Mouse (Mus musculus) T-cell, adult 2 months (primary cell): ENCODE data around the gene Spata46.

ENCODE experiments used
- DNase-seq: peaks from one replicate; pipeline ENCODE4 v3.0.0; 2022; ENCODE audit warnings: low spot score

The Spata46 gene

DNA sequence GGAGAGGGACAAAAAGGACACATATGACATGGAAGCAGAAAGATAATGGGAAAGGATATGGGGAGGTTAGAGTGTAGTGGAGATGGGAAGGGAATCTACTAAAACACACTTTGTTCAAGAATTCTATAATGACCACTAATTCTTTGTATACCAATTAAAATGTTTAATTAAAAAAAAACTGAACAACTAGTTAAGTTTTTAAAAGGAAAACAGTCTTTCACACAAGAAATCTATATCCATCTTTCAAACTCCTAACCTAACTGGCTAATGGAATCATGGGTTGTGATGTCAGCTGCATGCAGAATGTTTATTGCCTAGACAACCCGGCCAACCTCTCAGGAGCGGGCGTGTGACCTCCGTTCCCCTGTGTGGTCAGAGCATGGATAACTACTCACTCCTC lies at the start of gene Spata46:
Gene Spata46, plus strand, starts transcription at position 301 of the 400 bp plus-strand sequence.
- DNase-seq: no peak

GRCm38 (mm10) chr1:170270281-170270680 lies 38.3 kb upstream of the Spata46 start:
- DNase-seq: no peak

DNA sequence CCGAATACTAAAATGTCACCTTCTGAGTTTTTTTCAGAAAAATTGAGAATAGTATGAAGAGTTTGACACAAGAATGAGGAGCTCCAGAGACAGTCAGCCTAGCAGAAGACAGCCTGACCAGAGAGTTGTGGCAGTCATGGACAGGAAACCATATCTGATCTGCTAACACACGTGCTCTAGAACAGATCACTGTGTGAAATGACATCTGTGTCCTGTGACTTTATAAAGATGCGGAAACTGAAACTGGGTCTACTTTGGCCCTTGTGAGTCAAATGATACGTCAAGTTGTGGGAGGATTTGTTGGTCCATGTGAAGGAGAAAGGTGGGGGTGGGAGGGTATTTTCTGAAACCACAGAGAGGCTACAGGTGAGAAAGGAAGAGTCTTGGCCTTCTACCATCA lies 37.9 kb upstream of the Spata46 start:
- no peak for DNase-seq

GRCm38 (mm10) chr1:170273252-170273651 lies 35.4 kb upstream of the Spata46 start:
- DNase-seq: no peak

DNA sequence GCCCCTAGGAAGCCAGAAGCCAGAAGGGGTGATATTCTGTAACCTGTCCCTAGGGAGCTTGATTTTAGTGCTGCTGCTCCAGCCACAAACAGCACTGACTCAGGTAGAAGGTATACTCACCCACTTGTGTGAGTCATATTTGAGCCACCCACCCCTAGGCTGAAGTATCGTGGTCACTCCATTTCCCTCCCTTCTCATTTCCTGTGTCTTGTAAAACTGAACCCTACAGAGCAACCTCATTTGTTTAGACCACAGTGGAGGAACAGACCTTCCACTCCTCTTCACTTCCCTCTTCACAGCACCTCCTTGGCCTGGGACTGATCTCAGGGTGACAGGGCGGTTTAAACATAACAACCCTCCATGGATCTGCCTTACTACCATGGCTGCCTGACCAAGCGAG lies 31.6 kb upstream of the Spata46 start, which contains the start of gene Sh2d1b1:
Gene Sh2d1b1, plus strand, starts transcription at position 305 of the 400 bp plus-strand sequence.
- DNase-seq: no peak

DNA sequence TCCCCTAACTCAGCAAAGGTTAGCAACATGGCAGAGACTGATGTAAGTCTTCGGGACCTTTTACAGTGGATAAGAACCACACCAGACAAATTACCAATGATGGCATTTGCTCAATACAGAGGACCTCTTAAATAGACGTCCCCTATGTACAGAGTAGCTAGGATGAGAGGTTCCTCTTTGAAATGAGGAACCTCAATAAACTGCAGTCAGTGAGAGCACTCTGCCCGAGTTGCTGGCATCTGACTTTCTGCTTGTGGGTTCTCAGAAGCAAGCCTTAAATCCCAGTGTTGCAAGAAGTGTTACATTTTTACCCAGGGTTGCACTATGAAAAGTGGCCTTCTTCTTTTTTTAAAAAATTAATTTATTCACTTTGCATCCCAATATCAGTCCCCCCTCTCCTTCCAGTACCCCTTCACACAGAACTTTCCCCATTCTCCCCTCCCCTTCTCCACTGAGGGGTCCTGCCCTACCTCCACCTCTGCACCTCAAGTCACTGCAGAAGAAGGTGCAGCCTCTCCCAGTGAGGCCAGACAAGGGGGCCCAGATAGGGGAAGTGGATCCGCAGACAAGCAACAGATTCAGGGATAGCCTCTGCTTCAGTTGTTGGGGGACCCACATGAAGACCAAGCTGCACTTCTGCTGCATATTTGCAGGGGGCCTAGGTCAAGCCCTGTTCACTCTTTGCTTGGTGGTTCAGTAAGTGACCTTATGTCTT lies 26.0 kb upstream of the Spata46 start:
- no peak for DNase-seq

GRCm38 (mm10) chr1:170292239-170292951 lies 16.2 kb upstream of the Spata46 start:
- DNase-seq: no peak

- no peak for DNase-seq
Measured at GRCm38 (mm10) chr1:170293257-170293656, 15.3 kb upstream of the Spata46 start.

- no peak for DNase-seq
Measured at GRCm38 (mm10) chr1:170294786-170295570, 13.6 kb upstream of the Spata46 start.

DNA sequence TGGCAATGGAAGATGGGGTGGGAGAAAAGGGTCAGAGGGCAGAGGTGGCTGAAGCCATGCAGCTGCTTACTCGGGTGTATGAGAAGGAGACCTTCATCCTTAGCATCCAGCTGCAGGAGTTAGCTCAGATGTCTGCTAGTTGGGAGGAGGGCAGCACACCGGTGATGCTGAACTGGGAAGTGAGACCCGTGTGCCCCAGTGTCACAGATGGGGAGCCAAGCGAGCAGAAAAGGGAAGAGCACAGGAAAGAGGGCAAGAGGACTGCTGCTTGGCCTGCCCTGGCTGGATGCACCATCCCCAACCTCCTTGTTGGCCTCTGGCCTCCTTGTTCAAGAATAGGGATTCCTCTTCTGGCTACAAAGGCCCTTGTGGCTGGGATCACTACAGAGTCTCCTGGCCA lies 9.1 kb upstream of the Spata46 start:
- no peak for DNase-seq

- no peak for DNase-seq
Measured at GRCm38 (mm10) chr1:170301686-170302085, 6.9 kb upstream of the Spata46 start.

DNA sequence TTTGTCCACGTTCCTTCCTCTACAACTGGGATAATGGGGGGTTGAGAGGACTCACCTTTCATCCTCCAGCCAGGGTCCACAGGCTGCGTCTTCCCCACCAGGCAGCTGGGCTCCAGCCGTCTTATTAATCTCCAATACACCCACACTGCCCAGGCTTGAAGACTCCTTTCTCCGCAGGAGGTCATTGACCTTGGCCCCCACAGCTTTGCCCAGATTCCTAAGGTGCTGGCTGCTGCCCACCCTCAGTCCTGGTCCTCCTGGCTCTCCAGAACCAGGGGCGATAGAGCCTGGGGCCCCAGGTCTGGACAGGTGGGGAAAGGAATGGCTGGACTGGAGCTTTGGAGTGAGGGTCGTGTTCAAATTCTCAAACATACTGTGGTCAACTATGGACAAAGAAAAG lies 6.1 kb upstream of the Spata46 start:
- DNase-seq: no peak

DNA sequence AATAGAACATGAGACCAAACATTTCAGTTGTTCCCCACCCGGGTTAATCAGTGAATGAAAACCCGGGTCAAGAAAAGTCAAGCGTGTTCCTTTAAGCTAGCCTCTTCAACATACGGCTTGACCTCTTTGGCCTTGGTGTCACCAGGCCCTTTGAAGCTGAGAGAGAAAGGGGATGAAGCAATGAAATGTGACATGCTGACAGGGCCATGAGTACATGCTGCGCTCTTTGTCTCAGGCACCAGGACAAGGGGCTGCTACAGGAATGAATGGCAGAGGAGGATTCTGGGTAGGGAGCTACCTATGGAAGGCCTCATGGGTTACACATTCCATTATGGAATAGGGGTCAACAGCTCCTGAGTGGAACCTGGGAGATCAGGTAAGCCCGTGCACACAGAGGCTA lies 5.5 kb upstream of the Spata46 start:
- DNase-seq: no peak

DNA sequence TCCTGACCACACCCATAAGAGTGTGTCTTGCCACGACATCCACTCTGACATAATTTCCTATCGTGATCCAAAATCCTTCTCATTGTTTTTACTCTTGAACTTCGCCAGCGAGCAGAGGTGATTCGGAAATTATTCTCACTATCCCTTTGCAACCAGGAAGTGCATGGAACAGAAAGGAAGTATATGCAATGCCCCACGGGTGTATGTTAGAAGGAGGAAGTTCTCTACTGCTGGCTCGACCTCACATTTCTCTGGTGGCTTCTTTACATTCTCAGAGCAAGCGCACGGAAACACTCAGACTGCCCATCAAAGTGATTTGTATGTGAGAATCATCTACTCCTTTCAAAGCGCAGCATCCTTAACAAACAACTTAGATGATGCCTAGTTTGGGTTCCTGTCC lies 3.6 kb upstream of the Spata46 start:
- no peak for DNase-seq

GRCm38 (mm10) chr1:170306232-170306631 lies 2.4 kb upstream of the Spata46 start, which contains the start of gene Gm7694:
Gm7694 (minus strand) TSS chr1:170306332.
- no peak for DNase-seq

DNA sequence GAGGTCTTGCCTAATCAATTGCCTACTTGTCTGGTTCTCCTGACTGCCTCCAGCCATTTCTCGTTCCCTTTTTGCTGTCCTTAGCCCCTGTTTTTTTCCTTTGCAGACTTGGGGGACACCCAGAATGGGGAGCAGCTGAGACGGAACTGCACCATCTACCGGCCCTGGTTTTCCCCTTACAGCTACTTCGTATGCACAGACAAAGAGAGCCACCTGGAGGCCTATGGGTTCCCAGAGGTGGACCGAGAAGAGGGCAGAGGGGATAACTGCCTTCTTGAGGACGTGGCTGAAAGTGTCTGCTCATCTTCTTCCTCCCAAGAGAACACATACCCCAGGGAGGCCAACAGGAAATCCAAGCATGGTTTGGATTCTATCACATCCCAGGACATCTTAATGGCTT lies 2.8 kb downstream of the Spata46 start:
- no peak for DNase-seq

- no peak for DNase-seq
Measured at GRCm38 (mm10) chr1:170322046-170322445, 13.4 kb downstream of the Spata46 start.

DNA sequence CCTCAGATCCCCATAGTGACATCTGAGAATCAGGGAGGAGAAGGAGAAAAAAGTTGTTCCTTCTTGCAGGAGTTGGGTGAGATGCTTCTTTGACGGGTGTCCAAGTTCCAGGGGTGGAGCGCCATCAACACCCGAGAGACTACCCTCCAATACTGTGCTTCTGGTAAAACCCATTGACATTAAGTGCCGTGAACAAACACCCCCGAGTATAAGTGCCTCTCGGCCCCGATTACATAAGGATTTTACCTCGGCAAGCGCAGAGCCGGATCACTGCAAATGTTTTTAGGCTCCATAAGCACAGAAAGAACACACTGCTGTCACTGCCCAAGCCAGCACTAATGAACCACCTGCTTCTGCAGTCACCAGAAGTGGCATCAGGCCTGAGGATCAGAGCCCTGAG lies 14.4 kb downstream of the Spata46 start:
- no peak for DNase-seq

DNA sequence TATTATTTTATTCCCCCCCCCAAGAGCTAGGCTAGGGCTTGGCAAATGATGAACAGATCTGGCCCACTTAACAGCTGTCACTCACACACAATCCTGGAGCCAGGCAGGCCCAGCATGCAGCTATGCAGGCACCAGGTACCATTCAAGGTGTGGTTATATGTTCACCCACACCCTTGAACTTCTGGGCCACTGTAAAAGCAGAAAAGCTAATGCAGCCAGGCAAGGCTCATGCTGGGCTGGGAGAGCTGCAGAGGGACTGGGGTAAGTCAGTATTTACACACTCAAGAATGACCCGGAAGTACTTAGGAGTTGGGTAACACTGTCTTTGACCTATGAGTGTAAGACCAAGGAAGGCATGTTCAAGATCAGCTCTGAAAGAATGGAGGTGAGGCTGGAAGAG lies 15.7 kb downstream of the Spata46 start:
- no peak for DNase-seq

GRCm38 (mm10) chr1:170325277-170325676 lies 16.7 kb downstream of the Spata46 start:
- no peak for DNase-seq

DNA sequence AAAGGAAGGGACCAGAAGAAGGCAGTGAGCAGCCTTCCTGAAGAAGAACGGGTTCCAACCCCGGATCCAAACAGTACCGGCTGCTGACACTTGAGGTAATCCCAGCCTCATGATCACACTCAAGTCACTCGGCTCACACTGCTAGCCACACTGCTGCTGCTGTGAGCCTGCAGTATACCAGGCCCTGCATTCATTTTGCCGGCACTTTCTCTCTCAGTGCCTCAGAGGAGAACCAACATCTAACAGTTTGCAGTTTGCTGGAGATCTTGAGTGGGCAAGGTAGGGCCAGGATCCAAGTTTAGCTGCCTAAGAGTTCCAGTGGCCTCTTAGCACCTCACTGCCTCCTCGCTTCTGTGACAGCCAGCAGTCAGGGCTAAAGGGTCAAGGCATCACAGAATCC lies 23.3 kb downstream of the Spata46 start:
- DNase-seq: no peak

DNA sequence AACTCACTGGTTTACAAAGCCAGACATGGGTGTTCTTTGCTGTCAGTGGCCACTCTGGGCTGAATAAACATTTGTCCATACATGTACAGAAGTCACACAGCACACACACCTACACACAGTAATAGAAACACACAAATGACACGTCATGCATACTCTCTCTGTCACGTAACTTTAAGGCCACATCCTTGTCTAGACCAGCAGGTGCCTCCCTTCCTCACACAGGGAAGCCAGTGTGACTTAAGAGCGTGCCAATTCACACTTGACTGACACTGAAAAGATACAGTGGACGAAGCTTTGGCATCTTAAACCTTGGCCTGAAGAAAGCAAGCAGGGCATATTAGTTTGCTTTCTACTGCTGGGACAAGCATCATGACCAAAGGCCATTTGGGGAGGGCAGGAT lies 24.2 kb downstream of the Spata46 start:
- no peak for DNase-seq

DNA sequence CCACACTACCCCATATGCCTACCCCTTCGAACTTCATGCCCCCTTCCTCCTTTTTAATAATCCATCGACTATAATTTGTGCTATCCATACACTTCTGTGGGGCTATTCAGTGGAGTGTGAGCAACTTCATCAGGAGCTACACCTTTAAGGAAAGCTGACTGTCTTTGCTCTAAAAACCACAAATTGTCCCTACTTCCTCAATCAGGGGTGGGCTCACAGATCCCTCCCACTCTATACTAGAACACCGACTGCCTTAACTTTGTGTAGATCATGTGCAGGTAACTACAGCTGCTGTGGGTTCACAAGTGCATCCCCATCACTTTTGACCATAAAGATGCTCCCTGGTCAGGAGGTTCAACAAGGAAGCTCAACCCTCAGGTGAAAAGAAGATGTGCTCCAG lies 31.3 kb downstream of the Spata46 start:
- DNase-seq: no peak
